Mouse (Mus musculus) spleen, adult 18-20 months (tissue): ENCODE results near the gene Tln2.

ENCODE experiments used
- DNase-seq, 2 experiments: peaks; one replicate each; pipeline ENCODE4 v3.0.0; 2022; ENCODE audit warnings: mixed read lengths in 2 of 2

The Tln2 gene

GRCm38 (mm10) chr9:67545794-67546193 is 13.7 kb downstream of the Tln2 start:
- no peak for DNase-seq

- no peak for DNase-seq
Observed at GRCm38 (mm10) chr9:67544783-67545182, 14.7 kb downstream of the Tln2 start.

GRCm38 (mm10) chr9:67541948-67542347 is 17.6 kb downstream of the Tln2 start:
- no peak for DNase-seq

GRCm38 (mm10) chr9:67539776-67540706 is 19.5 kb downstream of the Tln2 start:
- no peak for DNase-seq

- DNase-seq = no peak
Observed at GRCm38 (mm10) chr9:67534420-67534819, 25.1 kb downstream of the Tln2 start.

GRCm38 (mm10) chr9:67533260-67533659 is 26.2 kb downstream of the Tln2 start:
- no peak for DNase-seq

GRCm38 (mm10) chr9:67532631-67533030 is 26.9 kb downstream of the Tln2 start:
- DNase-seq = no peak

- no peak for DNase-seq
Observed at GRCm38 (mm10) chr9:67529600-67529999, 29.9 kb downstream of the Tln2 start.

GRCm38 (mm10) chr9:67527726-67528125 is 31.8 kb downstream of the Tln2 start:
- DNase-seq = no peak

GRCm38 (mm10) chr9:67521736-67522135 is 37.8 kb downstream of the Tln2 start:
- no peak for DNase-seq

- DNase-seq = no peak
Observed at GRCm38 (mm10) chr9:67509510-67509909, 50.0 kb downstream of the Tln2 start.

GRCm38 (mm10) chr9:67504669-67505260 is 54.7 kb downstream of the Tln2 start:
- no peak for DNase-seq

- no peak for DNase-seq
Observed at GRCm38 (mm10) chr9:67501801-67502200, 57.7 kb downstream of the Tln2 start.

GRCm38 (mm10) chr9:67496368-67496767 is 63.1 kb downstream of the Tln2 start:
- no peak for DNase-seq

- DNase-seq = no peak
Observed at GRCm38 (mm10) chr9:67495350-67495749, 64.2 kb downstream of the Tln2 start.

GRCm38 (mm10) chr9:67493876-67494552 is 65.5 kb downstream of the Tln2 start:
- DNase-seq = no peak

GRCm38 (mm10) chr9:67489370-67489769 is 70.1 kb downstream of the Tln2 start:
- DNase-seq = no peak

- DNase-seq = no peak
Observed at GRCm38 (mm10) chr9:67486621-67487020, 72.9 kb downstream of the Tln2 start.

GRCm38 (mm10) chr9:67485169-67486072 is 74.1 kb downstream of the Tln2 start:
- no peak for DNase-seq

GRCm38 (mm10) chr9:67482277-67482676 is 77.2 kb downstream of the Tln2 start:
- no peak for DNase-seq

- DNase-seq = no peak
Observed at GRCm38 (mm10) chr9:67481851-67482250, 77.7 kb downstream of the Tln2 start.

- DNase-seq = no peak
Observed at GRCm38 (mm10) chr9:67477445-67477844, 82.1 kb downstream of the Tln2 start.

- no peak for DNase-seq
Observed at GRCm38 (mm10) chr9:67476184-67476583, 83.3 kb downstream of the Tln2 start.
